Mouse (Mus musculus) intestine, embryonic 14.5 days (tissue): ENCODE measurements around the gene Med24. TPM values are rescaled to one million over a fixed set of nuclear protein-coding genes. Genes with fewer than 3 reads are reported as not detected.
A peak's percentile ranks its signal among the peaks of the same experiment; 100 is the strongest.

Experiments used
- ATAC-seq: fragments of 200-750 bp; cut with Nextera tagmentation; replicated peaks from 2 replicates; pipeline ENCODE4 v1.8.0; 2017; ENCODE audit warnings: low read depth, moderate number of reproducible peaks, moderate TSS enrichment, moderate library complexity; ENCODE audit not compliant: low FRiP score, low TSS enrichment
- DNase-seq: peaks from one replicate; pipeline ENCODE4 v3.0.0-alpha.2; 2018; ENCODE audit warnings: low spot score
- H3K27ac ChIP-seq: fragments of 300-500 bp; sonication (generic); 2 replicates; pipeline ENCODE4 v1.5.1; 2014; ENCODE audit warnings: low read depth, mild to moderate bottlenecking, control low read depth
- H3K27me3 ChIP-seq: fragments of 300-500 bp; sonication (generic); replicated peaks from 2 replicates; pipeline ENCODE4 v1.6.1; 2014; ENCODE audit warnings: low read length, control low read depth; ENCODE audit not compliant: control insufficient read depth, insufficient read depth
- H3K36me3 ChIP-seq: fragments of 300-500 bp; sonication (generic); 2 replicates; pipeline ENCODE4 v1.6.1; 2014; ENCODE audit warnings: low read length, control low read depth; ENCODE audit not compliant: control insufficient read depth, insufficient read depth
- H3K4me1 ChIP-seq: fragments of 300-500 bp; sonication (generic); replicated peaks from 2 replicates; pipeline ENCODE4 v1.6.1; 2014; ENCODE audit warnings: low read length, control low read depth, mixed read lengths; ENCODE audit not compliant: control insufficient read depth, insufficient read depth
- H3K4me2 ChIP-seq: fragments of 300-500 bp; sonication (generic); 2 replicates; pipeline ENCODE4 v1.6.1; 2014; ENCODE audit warnings: low read length
- H3K4me3 ChIP-seq: fragments of 300-500 bp; sonication (generic); 2 replicates; pipeline ENCODE4 v1.5.1; 2014; ENCODE audit warnings: low read depth, low read length, control low read depth, mixed read lengths
- H3K9ac ChIP-seq: fragments of 300-500 bp; sonication (generic); 2 replicates; pipeline ENCODE4 v1.6.1; 2014; ENCODE audit warnings: mild to moderate bottlenecking, low read length
- H3K9me3 ChIP-seq: fragments of 300-500 bp; sonication (generic); 2 replicates; pipeline ENCODE4 v1.6.1; 2016; ENCODE audit warnings: low read length, control low read depth; ENCODE audit not compliant: control insufficient read depth
- WGBS: fragments of 180-500 bp; shearing (Covaris S2); extraction: QIAGEN DNeasy Blood & Tissue Kit; methylation state at CpG from one replicate; pipeline ENCODE4 v1.1.7; 2014; 5-methylcytosine and 5-hydroxymethylcytosine counted together
- polyA plus RNA-seq: library from polyadenylated mRNA; unstranded; fragments of >200 nt; fragmentation: Nextera tagmentation; extraction: Ambion mirVana; gene quantifications from 2 replicates; pipeline ENCODE4 v1.2.1, GENCODE M21; 2014

Med24 gene
- polyA plus RNA-seq, 1 experiment from 2014 or later, result 43.0 TPM

DNA sequence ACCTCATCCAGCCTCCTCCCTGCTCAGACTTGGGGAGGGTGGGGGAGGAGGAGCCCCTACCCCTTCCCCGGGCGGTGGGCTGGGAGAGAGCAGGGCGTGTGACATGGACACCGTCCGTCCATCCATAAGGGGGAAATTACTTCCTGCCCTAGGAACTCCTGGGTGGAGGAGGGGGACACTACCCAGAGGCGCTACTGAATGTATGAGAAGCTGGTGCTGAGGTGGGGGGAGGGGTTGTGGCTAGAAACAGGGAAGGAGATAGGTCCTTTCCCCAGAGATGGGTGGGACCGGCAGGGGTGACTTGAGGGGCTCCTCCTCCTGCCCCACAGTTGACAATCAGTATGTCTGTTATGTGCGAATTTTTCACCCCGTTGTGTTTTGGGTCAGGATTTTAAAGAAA is 38.0 kb upstream of the Med24 start:
- peaks cover 38% of the 10 kb centered on the region for H3K4me1 ChIP-seq
- H3K27me3 ChIP-seq, result no peaks in the 10 kb centered on the region
- no peaks in the 10 kb centered on the region for H3K9me3 ChIP-seq
- ATAC-seq (no peak; the same call in 1 of the 2 replicates), DNase-seq (no peak)
- peak overlapping the region; percentile 43; the same call in 1 of the 2 replicates for H3K4me2 ChIP-seq
- H3K36me3 ChIP-seq, result peaks cover 56% of the 10 kb centered on the region
- H3K27ac ChIP-seq, result no peak overlapping the region
- H3K4me3 ChIP-seq, result no peak overlapping the region
- 13% methylated on average over 9 of the region's 9 CpGs for WGBS
- no peak overlapping the region for H3K9ac ChIP-seq

DNA sequence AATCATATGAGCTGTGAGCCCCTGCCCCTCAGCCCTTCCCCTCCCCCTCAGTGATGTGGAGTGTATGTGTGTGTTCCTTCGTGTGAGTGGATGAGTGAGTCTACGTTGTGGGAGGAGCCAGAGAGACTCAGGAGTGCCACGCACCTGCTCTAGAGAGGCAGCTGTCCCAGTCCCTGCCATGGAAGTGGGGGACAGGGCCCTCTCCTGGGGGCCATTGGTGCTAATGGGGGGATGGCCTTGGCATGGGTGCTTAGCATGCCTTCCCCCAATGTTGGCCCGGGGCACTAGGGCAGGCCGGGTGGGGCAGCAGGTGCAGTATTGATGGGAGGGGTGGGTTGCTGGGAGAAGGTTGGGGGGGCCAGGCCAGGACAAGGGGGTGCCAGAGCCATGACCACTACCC is 37.6 kb upstream of the Med24 start:
- Histone ChIP-seq H3K27me3 (no peaks in the 10 kb centered on the region), H3K9me3 (no peaks in the 10 kb centered on the region), H3K27ac (no peak overlapping the region), H3K36me3 (peaks cover 61% of the 10 kb centered on the region), H3K4me3 (no peak overlapping the region), H3K4me2 (no peak overlapping the region), H3K4me1 (peaks cover 38% of the 10 kb centered on the region), H3K9ac (no peak overlapping the region)
- DNase-seq (no peak), ATAC-seq (no peak)
- 63% methylated on average over 4 of the region's 5 CpGs for WGBS

DNA sequence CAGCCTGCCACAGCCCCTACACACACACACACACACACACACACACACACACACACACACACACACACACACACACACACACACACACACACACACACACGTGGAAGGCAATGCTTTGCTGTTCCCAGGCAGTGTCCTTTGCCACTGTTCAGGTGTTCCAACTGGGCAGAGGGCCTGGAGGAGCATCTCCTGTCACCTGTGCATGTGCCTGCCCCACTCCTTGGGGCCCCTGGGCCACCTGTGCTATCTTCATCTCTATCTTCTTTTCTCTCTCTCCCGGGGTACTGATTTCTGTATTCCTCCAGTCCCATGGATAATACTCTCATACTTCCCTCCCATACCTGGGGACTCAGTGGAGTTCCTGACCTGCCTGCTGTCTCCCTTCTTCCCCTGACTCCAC is 37.1 kb upstream of the Med24 start:
- peaks cover 38% of the 10 kb centered on the region for H3K4me1 ChIP-seq
- no peaks in the 10 kb centered on the region for H3K27me3 ChIP-seq
- no peak overlapping the region for H3K9ac ChIP-seq
- ATAC-seq (no peak), DNase-seq (no peak)
- H3K9me3 ChIP-seq, result no peaks in the 10 kb centered on the region
- 47% methylated on average over 1 of the region's 2 CpGs for WGBS
- H3K36me3 ChIP-seq, result peaks cover 65% of the 10 kb centered on the region
- no peak overlapping the region for H3K27ac ChIP-seq
- no peak overlapping the region for H3K4me3 ChIP-seq
- H3K4me2 ChIP-seq, result no peak overlapping the region

GRCm38 (mm10) chr11:98765421-98766309 is 36.4 kb upstream of the Med24 start:
- no peak for DNase-seq
- H3K4me2 ChIP-seq, result no peak overlapping the region
- no peak for ATAC-seq

GRCm38 (mm10) chr11:98764746-98765145 is 35.5 kb upstream of the Med24 start:
- Histone ChIP-seq H3K4me3 (no peak overlapping the region), H3K36me3 (peaks cover 73% of the 10 kb centered on the region), H3K9me3 (no peaks in the 10 kb centered on the region), H3K4me1 (peaks cover 38% of the 10 kb centered on the region), H3K27ac (no peak overlapping the region), H3K4me2 (no peak overlapping the region), H3K9ac (no peak overlapping the region), H3K27me3 (no peaks in the 10 kb centered on the region)
- ATAC-seq (no peak), DNase-seq (no peak)

More at GRCm38 (mm10) chr11:98765421-98766309, 36.4 kb upstream of the Med24 start:
- 45% methylated on average over 9 of the region's 9 CpGs for WGBS
- peak overlapping the region; percentile 20 for H3K27ac ChIP-seq
- no peaks in the 10 kb centered on the region for H3K9me3 ChIP-seq
- H3K9ac ChIP-seq, result no peak overlapping the region
- peaks cover 72% of the 10 kb centered on the region for H3K36me3 ChIP-seq
- no peaks in the 10 kb centered on the region for H3K27me3 ChIP-seq
- no peak overlapping the region for H3K4me3 ChIP-seq
- H3K4me1 ChIP-seq, result peaks cover 38% of the 10 kb centered on the region

- no peak overlapping the region for H3K4me3 ChIP-seq
- H3K36me3 ChIP-seq, result peaks cover 71% of the 10 kb centered on the region
- no peak overlapping the region for H3K4me2 ChIP-seq
- no peaks in the 10 kb centered on the region for H3K27me3 ChIP-seq
- no peak for ATAC-seq
- peaks cover 38% of the 10 kb centered on the region for H3K4me1 ChIP-seq
- 84% methylated on average over 18 of the region's 18 CpGs for WGBS
- no peak for DNase-seq
- no peaks in the 10 kb centered on the region for H3K9me3 ChIP-seq
- H3K27ac ChIP-seq, result no peak overlapping the region
- no peak overlapping the region for H3K9ac ChIP-seq
Measured at GRCm38 (mm10) chr11:98764091-98764490, 34.9 kb upstream of the Med24 start.

DNA sequence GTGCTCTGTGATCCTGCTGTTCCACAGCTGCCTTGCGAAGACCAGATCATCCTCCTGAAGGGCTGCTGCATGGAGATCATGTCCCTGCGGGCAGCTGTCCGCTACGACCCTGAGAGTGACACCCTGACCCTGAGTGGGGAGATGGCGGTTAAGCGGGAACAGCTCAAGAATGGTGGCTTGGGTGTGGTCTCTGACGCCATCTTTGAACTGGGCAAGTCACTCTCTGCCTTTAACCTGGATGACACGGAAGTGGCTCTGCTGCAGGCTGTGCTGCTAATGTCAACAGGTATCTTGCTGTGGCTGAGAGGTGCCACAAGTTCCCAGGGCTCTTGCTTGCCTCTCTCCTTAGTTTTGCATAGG is 34.2 kb upstream of the Med24 start:
- peaks cover 69% of the 10 kb centered on the region for H3K36me3 ChIP-seq
- H3K4me3 ChIP-seq, result no peak overlapping the region
- H3K4me2 ChIP-seq, result no peak overlapping the region
- no peak for DNase-seq
- H3K4me1 ChIP-seq, result peaks cover 34% of the 10 kb centered on the region
- H3K27ac ChIP-seq, result no peak overlapping the region
- ATAC-seq, result no peak
- no peaks in the 10 kb centered on the region for H3K27me3 ChIP-seq
- H3K9ac ChIP-seq, result no peak overlapping the region
- WGBS, result 84% methylated on average over 8 of the region's 8 CpGs
- no peaks in the 10 kb centered on the region for H3K9me3 ChIP-seq

- Histone ChIP-seq H3K9me3 (no peaks in the 10 kb centered on the region), H3K4me3 (no peak overlapping the region), H3K9ac (no peak overlapping the region), H3K4me2 (no peak overlapping the region), H3K27me3 (no peaks in the 10 kb centered on the region), H3K27ac (no peak overlapping the region), H3K36me3 (peaks cover 72% of the 10 kb centered on the region), H3K4me1 (peaks cover 28% of the 10 kb centered on the region)
- WGBS, result 65% methylated on average over 17 of the region's 17 CpGs
- ATAC-seq (no peak), DNase-seq (no peak)
Measured at GRCm38 (mm10) chr11:98762756-98763501, 33.7 kb upstream of the Med24 start.
